Mouse (Mus musculus): ENCODE results near the gene Sdhaf3.
A peak's percentile ranks its signal among the peaks of the same experiment; 100 is the strongest.
"Not testable (repeated sequence)": the region's sequence is repeated elsewhere in the genome, so short reads cannot be mapped to it uniquely, and the experiment has no call there.

Sdhaf3 gene

DNA sequence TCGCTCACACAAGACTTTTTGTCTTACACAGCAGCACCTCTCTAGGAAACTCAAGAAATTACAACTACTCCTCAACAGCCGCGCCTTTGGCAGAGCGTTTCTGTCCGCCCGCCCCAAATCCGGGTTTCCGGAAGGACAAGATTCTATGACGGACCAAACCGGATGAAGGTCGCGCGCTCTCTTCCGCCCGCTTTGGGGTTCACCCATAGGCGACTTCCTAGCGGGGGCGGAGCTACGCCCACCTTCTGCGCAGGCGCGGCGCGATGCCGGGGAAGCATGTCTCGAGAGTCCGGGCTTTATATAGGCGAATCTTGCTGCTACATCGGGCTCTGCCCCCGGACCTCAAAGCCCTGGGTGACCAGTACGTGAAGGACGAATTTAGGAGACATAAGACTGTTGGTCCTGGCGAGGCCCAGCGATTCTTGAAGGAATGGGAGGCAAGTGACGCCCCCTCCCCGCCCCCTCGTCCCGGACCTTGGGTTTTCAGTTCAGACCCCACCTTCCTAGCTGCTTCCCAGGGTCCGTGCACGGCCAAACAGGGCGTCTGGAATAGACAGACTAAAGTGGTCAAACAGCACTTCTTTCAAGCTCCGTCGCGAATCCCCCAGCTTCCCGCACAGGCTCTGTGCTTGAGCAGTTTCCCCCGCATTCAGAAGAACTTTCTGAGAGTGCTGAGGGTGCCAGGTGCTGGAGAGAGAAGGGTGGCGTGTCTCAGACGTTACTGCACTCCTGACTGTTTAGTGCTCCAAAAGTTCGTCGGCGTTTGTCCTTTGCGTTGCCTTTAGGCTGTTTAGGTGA is at the start of gene Sdhaf3:
Gene Sdhaf3, plus strand, starts transcription at position 241 of the 798 bp plus-strand sequence.
- DNase-seq (ENCODE audit: low spot score in 2 of 2), result peak; percentile 80 to 91

DNA sequence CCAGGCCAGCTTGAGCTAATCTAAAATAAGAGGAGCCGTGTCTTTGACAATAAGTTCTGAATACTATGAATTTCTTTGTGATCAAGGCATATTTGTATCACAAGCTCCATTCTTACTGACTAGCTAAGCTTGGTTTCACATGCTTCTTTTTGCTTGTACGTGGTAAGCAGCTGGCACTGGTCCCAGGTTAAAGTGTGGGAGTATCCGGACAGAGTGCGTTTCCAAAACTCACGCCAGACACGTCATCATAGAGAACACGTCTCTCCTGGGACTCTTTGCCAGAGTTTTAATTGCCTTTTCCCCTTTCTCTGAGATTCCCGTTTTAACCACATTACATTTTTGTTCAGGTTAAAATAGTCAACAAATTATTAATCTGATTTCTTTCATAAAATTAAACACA is 46.2 kb upstream of the Sdhaf3 start:
- no peak for DNase-seq (ENCODE audit: low spot score in 2 of 2)

DNA sequence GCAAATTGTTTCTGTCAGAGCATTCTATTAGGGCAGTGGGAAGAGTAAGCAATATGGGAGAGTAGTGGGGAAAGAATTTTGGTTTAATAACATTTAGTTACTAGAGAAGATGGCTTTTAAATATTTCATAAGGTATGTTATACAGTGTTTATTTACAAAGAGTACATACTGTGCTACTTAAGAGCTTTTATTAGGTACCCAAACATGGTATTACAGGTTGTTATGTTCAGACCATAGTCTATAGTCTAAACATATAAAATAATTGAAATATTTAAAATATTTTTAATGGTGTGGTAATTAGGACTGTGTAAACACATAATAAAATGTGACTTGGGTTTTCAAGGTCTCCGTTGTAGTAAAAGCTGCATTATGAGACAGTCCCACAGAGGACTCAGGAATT is 41.5 kb upstream of the Sdhaf3 start:
- no peak for DNase-seq (ENCODE audit: low spot score in 2 of 2)

DNA sequence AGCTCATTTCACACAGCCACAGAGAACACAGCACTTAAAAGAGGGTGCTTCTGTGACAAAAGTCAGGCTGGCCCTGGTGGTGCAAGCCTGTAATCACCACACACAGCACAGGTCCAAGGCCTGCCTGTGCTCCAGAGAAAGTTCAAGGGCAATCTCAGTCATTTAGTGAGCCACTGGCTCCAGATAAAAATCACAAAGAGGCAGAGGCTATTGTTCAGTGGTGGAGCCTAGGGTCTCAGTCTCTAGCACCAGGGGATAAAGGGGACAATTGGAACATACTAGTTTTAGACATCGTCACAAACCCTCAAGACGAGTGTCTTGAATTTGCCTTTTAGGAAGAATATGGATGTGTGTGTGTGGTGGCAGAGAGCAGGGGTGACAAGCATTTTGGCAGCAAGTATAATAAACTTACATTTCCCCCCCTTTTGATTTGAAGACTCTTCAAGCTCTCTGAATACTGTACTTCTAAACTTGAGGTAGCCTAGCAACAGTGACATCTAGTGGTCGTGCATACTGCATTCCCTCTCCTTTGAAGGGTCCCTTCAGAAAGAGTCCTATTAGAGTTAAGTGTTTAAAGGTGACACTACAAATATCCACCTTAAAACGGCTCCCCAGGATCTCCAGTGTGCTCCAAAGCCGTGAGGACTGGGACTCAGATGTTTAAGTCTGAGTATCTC is 40.8 kb upstream of the Sdhaf3 start:
- DNase-seq (ENCODE audit: low spot score in 2 of 2), result no peak

DNA sequence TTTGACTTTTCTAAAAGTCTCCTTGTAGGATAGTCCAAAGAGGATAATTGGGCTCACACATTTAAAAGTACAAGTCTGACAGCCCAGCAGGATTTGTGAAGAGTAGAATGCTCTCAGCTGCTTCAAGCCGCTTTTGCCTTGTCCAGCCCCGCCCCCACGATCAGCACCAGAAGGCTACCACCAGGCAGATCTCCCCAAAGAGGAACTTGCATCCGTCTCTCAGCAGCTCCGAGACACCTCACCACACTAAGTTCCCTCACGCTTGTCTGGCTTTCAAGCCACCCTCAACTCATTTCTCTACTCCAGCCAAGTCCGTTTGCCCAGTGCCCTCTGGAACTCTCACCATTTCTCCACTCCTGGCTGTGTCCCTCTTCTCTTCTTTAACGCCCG is 40.3 kb upstream of the Sdhaf3 start:
- DNase-seq (ENCODE audit: low spot score in 2 of 2), result no peak

DNA sequence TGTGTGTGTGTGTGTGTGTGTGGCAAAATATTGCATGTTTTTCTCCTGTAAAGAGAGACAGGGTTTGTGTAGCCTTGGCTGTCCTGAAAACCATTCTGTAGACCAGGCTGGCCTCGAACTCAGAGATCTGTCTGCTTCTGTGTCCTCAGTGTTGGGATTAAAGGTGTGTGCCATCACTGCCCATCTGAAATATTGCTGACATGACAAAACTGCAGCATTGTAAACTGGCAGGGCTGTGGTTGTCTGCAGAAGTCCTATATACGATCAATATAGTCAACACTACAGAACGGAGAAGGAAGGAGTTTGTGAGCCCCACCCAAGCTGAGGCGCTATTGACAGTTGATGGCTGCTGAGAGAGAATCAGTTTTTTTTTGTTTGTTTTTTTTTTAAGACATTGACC is 38.5 kb upstream of the Sdhaf3 start:
- no peak for DNase-seq (ENCODE audit: low spot score in 2 of 2)

DNA sequence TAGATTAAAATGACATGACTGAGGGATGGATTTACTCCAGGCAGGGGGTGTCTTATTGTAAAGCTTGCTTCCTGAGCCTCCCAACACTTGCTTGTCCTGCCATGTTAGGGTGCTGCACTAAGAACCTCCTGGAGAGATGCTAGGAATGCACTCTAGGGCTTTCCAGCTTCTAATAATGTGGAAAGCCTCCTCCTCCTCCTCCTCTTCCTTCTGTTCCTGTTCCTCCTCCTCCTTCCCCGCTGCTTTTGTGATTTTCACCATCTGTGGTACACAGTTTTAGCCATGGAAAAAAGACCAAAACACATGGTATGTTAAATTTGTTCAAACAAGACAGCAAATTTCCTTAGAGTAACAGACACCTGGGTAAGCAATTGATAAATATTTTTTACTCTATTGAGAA is 30.5 kb upstream of the Sdhaf3 start:
- DNase-seq (ENCODE audit: low spot score in 2 of 2), result no peak

DNA sequence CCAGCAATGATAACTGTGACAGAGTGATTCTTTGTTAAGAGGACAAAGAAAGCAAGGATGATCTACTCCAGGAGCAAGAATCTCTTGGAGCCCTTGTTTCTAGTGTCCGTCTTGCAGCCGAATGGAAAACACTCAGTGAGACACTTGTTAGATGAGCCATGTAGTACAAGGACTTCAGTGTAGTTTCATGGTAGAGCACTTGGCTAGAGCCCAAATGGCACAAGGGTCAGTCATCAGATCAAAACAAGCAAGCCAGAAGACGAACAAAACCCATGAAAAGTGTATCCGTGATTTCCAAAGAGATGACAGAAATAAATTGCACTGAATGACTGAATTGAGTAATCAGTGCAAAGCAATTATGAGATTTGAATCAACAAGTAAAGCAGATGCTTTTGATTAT is 25.0 kb upstream of the Sdhaf3 start:
- no peak for DNase-seq (ENCODE audit: low spot score in 2 of 2)

DNA sequence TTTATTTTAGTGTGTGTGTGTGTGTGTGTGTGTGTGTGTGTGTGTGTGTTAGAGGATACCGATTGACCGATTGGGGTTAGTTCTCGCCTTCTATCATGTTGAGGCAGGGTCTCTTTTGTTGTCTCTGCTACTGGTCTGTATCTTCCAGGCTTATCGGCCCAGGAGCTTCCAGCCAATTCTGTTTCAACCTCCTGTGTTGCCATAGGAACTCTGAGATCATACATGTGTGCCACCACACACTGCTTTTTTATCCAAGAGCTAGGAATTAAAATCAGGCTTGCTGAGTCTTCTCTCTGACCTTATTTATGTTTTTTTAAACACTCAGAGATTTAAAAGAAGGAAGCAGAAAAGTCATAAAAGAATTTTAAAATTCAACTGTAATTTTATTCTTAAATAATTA is 24.3 kb upstream of the Sdhaf3 start:
- DNase-seq (ENCODE audit: low spot score in 2 of 2), result no peak

DNA sequence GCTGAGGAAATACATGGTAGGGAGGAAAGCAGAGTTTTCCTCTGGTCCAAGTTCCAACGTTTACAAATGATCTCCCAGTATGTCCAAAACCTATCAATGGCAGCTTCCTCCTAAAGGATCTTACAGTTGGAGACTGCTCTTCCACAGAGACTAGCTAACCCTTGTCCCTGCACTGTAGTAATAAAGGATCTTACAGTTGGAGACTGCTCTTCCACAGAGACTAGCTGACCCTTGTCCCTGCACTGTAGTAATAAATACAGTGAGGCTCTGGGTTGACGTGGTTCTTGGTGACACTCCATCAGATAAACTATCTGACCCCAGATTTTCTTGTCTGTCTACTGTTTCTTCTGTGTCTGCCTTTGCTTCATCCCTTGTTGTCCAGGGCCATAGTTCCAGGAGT is 15.0 kb upstream of the Sdhaf3 start:
- DNase-seq (ENCODE audit: low spot score in 2 of 2), result no peak

DNA sequence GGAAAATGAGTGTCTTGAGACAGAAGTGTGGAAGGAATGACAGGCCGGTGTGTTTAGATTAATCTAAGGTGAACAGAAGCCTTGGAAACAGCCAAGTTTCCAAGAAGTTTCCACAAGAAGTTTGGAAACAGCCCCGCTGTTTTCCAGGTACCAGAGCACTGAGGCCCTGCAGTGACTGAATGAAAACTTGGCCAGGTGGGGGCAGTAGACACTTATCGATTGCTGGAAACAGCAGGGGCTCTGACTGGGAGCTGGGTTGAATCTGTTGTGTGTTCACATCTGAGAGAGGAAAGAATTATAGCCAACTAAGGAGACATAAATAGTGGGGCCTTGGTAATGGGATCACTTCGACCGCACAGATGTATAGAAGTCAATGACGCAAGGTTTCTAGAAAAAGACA is 13.0 kb upstream of the Sdhaf3 start:
- peak in 1 of 2 experiments; percentile 6 for DNase-seq (ENCODE audit: low spot score in 2 of 2)

DNA sequence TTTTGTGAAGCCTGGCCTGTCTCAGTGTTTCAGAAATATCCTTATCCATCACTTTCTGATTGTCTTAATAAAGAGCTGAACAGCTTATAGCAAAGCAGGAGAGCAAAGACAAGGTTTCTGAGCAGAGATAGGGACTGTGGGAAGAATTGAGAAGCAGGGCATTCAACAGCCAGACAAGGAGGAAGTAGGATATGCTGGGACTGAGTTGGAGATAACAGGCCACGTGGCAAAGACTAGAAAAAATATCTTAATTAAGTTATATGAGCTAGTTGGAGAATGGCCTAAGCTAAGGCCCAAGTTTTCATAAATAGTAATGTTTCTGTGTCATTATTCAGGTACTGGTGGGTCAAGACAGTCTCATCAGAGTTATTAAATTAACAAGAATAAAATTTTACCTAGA is 8.2 kb upstream of the Sdhaf3 start:
- DNase-seq (ENCODE audit: low spot score in 2 of 2), result no peak

DNA sequence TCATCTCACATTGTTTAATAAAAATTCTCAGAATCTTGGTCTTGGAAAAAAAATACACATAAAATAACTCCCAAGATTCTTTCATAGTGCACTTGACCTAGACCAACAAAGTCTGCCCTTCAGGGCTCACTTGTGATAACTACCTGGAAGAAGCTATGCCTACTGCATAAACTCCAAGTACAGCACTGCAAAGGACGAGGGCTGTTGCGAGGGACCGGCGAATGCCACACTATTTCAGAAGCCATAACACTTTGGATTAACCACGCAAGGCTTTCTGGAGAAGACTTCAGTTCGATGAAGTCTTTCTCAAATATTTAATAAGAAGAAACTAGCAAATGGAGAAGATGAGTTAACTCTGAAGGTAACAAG is 425 bp upstream of the Sdhaf3 start:
- DNase-seq (ENCODE audit: low spot score in 2 of 2), result no peak

DNA sequence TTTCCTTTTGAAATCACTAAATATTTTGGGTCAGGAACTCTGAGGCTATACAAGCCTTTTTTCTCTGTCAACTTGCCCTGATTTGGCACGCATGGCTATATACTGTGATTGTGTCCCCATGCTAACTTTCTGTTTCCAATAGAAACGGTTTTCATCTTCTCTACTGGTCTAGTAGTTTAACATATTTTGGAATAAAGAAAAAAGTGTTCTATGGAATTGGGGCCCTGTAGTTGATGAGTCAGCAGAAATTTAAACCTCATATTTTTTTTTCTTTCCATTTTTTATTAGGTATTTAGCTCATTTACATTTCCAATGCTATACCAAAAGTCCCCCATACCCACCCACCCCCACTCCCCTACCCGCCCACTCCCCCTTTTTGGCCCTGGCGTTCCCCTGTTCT is 3.4 kb downstream of the Sdhaf3 start:
- DNase-seq (ENCODE audit: low spot score in 2 of 2), result not testable (repeated sequence)

DNA sequence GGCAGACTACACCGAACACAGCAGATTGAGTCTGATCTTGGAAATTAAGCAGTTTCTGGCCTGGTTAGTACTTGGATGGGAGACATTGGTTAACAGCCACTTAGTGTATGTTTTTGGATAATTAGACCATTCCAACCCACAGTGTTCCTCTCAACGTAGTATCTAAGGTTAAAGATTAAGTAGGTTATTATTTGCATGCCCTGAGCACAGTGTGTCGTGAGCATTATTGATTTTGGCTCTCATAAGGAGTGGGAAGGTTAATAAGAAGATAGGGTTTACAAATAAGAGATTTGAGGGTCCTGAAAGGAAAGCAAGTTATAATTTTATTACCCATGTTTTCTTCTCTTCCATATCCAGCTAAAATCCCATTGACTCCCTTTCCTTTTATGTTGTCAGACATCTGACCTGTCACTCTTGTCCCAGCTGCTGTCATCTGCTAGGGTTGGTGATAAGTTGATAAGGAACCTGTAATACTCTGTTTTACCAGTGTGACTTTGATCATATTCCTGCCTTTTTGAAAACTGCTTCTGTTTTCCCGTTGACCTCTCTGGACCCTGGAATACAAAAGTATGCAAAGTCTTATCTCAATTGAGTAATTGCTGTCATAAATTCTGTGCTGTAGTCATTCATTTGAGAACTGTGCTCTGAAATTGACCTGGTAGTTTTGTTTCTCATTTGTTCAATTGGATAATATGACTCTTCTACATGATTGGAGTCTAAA is 41.6 kb downstream of the Sdhaf3 start:
- no peak for DNase-seq (ENCODE audit: low spot score in 2 of 2)

DNA sequence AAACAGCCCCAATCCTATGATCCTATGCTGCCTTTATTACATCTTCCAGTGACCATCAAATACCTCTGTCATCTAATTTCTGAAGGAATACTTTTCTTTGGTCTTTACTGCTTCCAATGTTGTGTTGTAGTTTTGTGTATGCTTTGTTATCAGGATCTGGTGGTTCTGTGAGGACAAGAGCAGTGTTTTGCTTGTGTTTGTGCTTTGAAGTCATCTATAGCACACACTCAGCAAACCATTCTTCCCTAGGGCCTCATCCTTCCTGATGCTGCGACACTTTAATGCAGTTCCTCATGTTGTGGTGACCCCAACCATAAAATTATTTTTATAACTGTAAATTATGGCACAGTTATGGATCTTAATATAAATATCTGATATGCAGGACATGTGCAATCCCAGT is 42.2 kb downstream of the Sdhaf3 start:
- no peak for DNase-seq (ENCODE audit: low spot score in 2 of 2)

DNA sequence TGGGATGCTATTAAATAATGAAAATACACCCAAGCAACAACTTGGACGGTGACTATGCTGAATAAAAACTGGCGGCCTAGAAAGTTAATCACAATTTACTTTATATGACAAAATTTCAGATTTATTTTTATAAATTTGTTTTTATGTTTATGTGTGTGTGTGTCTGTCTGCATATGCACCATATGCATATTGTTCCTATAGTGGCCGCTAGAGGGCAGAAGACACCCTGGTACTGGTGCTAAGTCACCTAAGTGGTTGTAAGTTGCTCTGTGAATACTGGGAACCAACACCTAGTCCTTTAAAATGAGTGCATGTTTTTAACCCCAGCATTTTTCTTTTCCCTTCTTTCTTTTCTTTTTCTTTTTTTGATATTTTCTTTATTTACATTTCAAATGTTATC is 43.2 kb downstream of the Sdhaf3 start:
- DNase-seq (ENCODE audit: low spot score in 2 of 2), result no peak

DNA sequence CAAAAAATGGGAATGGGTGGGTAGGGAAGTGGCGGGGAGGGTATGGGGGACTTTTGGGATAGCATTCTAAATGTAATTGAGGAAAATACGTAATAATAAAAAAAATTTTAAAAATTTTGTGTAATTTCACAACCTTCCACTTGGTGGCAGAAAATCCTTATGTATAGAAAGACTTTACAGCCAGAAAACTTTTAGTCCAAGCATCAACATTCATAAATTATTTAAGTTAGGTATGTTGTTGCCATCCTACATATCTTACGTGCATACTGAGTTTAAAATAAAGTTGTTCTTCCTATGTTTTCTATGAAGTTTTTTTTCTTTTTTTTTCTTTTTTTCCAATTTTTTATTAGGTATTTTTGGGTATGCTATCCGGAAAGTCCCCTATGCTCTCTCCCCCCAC is 47.3 kb downstream of the Sdhaf3 start:
- DNase-seq (ENCODE audit: low spot score in 2 of 2), result no peak

DNA sequence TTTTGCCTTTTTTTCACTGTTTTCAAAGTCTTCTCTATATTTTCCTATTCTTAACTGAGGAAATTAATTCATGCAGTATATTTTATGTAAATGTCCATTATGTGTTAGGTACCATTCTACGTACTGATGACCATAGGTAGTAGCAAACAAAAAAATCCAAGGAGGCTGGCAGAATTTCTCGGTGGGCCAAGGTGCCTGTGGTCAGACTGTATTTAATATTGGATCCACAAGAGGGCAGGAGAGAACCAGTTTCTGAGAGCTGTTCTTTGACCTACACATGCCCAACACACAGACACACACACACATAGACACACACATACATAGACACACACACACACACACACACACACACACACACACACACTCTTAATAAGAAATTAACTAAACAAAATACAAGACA is 48.2 kb downstream of the Sdhaf3 start:
- no peak for DNase-seq (ENCODE audit: low spot score in 2 of 2)

DNA sequence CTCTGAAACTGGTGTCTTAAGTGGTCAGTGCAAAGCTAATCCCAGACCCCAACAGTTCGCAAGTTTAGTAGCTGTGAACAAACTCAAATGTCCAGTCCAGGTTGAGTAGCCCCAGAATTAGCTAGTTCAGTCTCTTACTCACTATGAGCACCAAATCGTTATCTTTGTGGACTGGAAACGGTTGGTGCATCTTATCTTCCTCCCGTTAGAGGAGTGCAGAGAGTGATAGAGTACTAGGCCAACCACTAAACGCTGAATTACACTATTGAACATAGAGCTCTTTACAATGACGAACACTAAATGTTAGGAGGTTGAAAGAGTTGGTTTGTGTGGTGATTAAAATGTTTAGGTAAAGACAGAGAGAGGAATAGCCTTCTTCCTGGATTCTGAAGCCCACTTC is 82.3 kb downstream of the Sdhaf3 start:
- DNase-seq (ENCODE audit: low spot score in 2 of 2), result no peak

DNA sequence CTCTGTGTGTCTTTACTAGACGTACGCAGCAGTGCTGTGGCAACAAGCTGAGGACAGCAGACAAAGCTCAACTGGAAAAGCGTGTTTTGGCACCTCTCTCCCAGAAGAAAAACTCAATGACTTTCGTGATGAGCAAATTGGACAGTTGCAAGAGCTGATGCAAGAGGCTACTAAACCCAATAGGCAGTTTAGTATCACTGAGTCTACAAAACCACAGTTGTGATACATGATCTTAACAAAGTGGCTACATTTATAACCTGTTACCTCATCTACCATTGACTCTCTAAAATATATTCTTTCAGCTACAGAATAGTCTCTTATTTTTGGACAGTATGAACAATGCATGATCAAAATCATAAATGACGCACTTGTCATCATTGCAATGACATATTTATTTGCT is 83.0 kb downstream of the Sdhaf3 start:
- no peak for DNase-seq (ENCODE audit: low spot score in 2 of 2)

DNA sequence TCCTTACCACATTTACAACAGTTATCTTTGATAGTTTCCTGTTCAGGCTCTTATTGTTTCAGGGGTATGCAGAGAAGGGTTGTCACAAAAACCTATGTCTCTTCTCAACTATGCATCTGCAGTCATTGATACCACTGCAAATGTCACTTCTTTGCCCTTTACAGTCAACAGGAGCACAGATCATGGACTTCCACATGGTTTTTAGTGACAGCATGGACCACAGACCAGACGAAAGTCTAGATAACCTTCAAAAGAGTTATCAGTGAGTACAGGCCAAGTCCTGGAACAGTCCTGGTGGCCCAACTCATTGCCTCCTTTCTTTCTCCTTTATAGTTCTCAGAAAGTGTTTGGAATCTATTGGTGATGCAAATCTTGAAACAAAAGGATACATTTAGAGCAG is 86.1 kb downstream of the Sdhaf3 start:
- DNase-seq (ENCODE audit: low spot score in 2 of 2), result no peak

DNA sequence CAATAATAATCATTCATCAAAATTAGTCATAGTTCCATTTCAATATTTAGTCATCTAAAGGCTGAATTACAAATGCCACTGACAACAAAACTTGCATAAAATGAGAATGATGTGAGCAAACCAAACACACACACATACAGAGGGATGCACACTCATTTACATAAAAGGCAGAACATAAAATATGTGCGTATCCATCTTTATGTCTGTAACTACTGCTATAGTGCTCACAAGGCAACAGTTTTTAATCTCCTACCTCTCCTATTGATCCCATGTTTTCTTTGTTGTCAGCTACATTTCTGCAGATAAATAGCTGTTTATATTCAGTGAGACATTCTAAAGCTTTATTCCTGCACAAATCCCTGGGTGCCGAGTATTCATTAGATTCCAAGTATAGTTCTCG is 107.0 kb downstream of the Sdhaf3 start:
- no peak for DNase-seq (ENCODE audit: low spot score in 2 of 2)

Measured in spleen, postnatal 14 days (tissue).